Mouse (Mus musculus): ENCODE data around the gene Col6a1.
A peak's percentile ranks its signal among the peaks of the same experiment; 100 is the strongest.

Gene Col6a1

GRCm38 (mm10) chr10:76678122-76678521, 47.8 kb downstream of the Col6a1 start:
- DNase-seq (ENCODE audit: low spot score): peak; percentile 6

- no peak for DNase-seq (ENCODE audit: low spot score)
These were observed 50.7 kb downstream of the Col6a1 start for GRCm38 (mm10) chr10:76675268-76675667.

GRCm38 (mm10) chr10:76674581-76674980, 51.4 kb downstream of the Col6a1 start:
- DNase-seq (ENCODE audit: low spot score): no peak

GRCm38 (mm10) chr10:76671939-76672338, 54.0 kb downstream of the Col6a1 start:
- DNase-seq (ENCODE audit: low spot score): no peak

GRCm38 (mm10) chr10:76668947-76669284, 57.1 kb downstream of the Col6a1 start:
- DNase-seq (ENCODE audit: low spot score): no peak

GRCm38 (mm10) chr10:76668261-76668946, 57.6 kb downstream of the Col6a1 start:
- DNase-seq (ENCODE audit: low spot score): no peak

GRCm38 (mm10) chr10:76667197-76667805, 58.7 kb downstream of the Col6a1 start:
- DNase-seq (ENCODE audit: low spot score): no peak

- no peak for DNase-seq (ENCODE audit: low spot score)
These were observed 60.4 kb downstream of the Col6a1 start for GRCm38 (mm10) chr10:76665551-76665950.

GRCm38 (mm10) chr10:76664156-76665115, 61.5 kb downstream of the Col6a1 start:
- peak; percentile 38 for DNase-seq (ENCODE audit: low spot score)
